In genomic region chr13:103918432-103918831, GRCm38 (mm10) we compare ENCODE assay signal across 7 mouse cellular contexts. TPM values are rescaled to one million over a fixed set of nuclear protein-coding genes. Genes with fewer than 3 reads are reported as not detected.
DNase-seq lines count a peak whose midpoint lies in the region; ATAC-seq and TF ChIP-seq lines count a peak whose summit lies in the region.

No protein-coding gene starts in this region.

- H3K9me3 ChIP-seq in lung, embryonic 15.5 days: no peaks in the 10 kb centered on the region
- H3K9me3 ChIP-seq in forebrain, embryonic 11.5 days (ENCODE audit: control insufficient read depth, low read length): no peaks in the 10 kb centered on the region
- no peaks in the 10 kb centered on the region for H3K9me3 ChIP-seq in limb, embryonic 14.5 days (ENCODE audit: control insufficient read depth, low read length)
- no peaks in the 10 kb centered on the region for H3K9me3 ChIP-seq in stomach, embryonic 16.5 days (replicated peaks; ENCODE audit: control insufficient read depth, low read length)

- peak overlapping the region; percentile 70 for H3K4me3 ChIP-seq in lung, embryonic 15.5 days
- no peak overlapping the region for H3K4me3 ChIP-seq in lung, adult 2 months (replicated peaks; ENCODE audit: extremely low read depth, low read depth, low read length)
- peak overlapping the region; percentile 88 for H3K4me3 ChIP-seq in forebrain, embryonic 11.5 days (ENCODE audit: low read depth, low read length)
- peak overlapping the region; percentile 95 for H3K4me3 ChIP-seq in limb, embryonic 14.5 days (replicated peaks; ENCODE audit: low read length)
- H3K4me3 ChIP-seq in stomach, embryonic 16.5 days (replicated peaks; ENCODE audit: low read length): peak overlapping the region; percentile 85

- H3K9ac ChIP-seq in lung, embryonic 15.5 days: peak overlapping the region; percentile 38
- peak overlapping the region; percentile 39 for H3K9ac ChIP-seq in forebrain, embryonic 11.5 days (ENCODE audit: low read length)
- H3K9ac ChIP-seq in limb, embryonic 14.5 days (ENCODE audit: low read depth, low read length, severe bottlenecking): peak overlapping the region; percentile 100
- no peak overlapping the region for H3K9ac ChIP-seq in stomach, embryonic 16.5 days (ENCODE audit: low read length)

- peaks cover 43% of the 10 kb centered on the region for H3K4me1 ChIP-seq in lung, embryonic 15.5 days
- H3K4me1 ChIP-seq in lung, adult 2 months (ENCODE audit: control insufficient read depth, insufficient read depth, low read length): peaks cover 21% of the 10 kb centered on the region
- H3K4me1 ChIP-seq in forebrain, embryonic 11.5 days (replicated peaks; ENCODE audit: control insufficient read depth, insufficient read depth, low read length): 0 out of 2 replicates have a peak, but pooled peaks cover 4% of the 10 kb centered on the region
- H3K4me1 ChIP-seq in limb, embryonic 14.5 days (ENCODE audit: control insufficient read depth, insufficient read depth, low read length): peaks cover 28% of the 10 kb centered on the region
- H3K4me1 ChIP-seq in stomach, embryonic 16.5 days (ENCODE audit: control insufficient read depth, insufficient read depth, low read length): peaks cover 28% of the 10 kb centered on the region

- no peak for ATAC-seq in lung, embryonic 15.5 days (ENCODE audit: borderline replicate concordance, extremely low read depth, low FRiP score, low TSS enrichment)
- no peak for ATAC-seq in forebrain, embryonic 11.5 days (replicated peaks; ENCODE audit: low FRiP score)
- ATAC-seq in limb, embryonic 14.5 days (ENCODE audit: low FRiP score, low read depth): no peak
- no peak for ATAC-seq in stomach, embryonic 16.5 days (ENCODE audit: insufficient read depth, low FRiP score)
- no peak for ATAC-seq in granulocyte monocyte progenitor cell, adult 5-6 weeks (replicated peaks; ENCODE audit: poor library complexity, severe bottlenecking)

- no peak for DNase-seq in lung, adult 2 months
- no peak for DNase-seq in forebrain, embryonic 11.5 days (ENCODE audit: low spot score)
- no peak for DNase-seq in limb, embryonic 14.5 days (ENCODE audit: low spot score)
- DNase-seq in embryo, embryonic 11 days: no peak

- no peak for TF ChIP-seq CTCF in lung, adult 2 months (IDR thresholded peaks at IDR 0.05; ENCODE audit: insufficient read depth, low read length)

- no peaks in the 10 kb centered on the region for H3K36me3 ChIP-seq in lung, embryonic 15.5 days
- no peaks in the 10 kb centered on the region for H3K36me3 ChIP-seq in forebrain, embryonic 11.5 days (ENCODE audit: control insufficient read depth, insufficient read depth, low read length)
- no peaks in the 10 kb centered on the region for H3K36me3 ChIP-seq in limb, embryonic 14.5 days (ENCODE audit: control insufficient read depth, insufficient read depth, low read length)
- no peaks in the 10 kb centered on the region for H3K36me3 ChIP-seq in stomach, embryonic 16.5 days (ENCODE audit: control insufficient read depth, insufficient read depth, low read length)

- H3K27ac ChIP-seq in lung, embryonic 15.5 days: no peak overlapping the region
- no peak overlapping the region for H3K27ac ChIP-seq in forebrain, embryonic 11.5 days (ENCODE audit: low read depth, low read length)
- H3K27ac ChIP-seq in limb, embryonic 14.5 days (replicated peaks; ENCODE audit: low read depth, low read length): peak overlapping the region; percentile 100; the same call in 1 of the 2 replicates
- H3K27ac ChIP-seq in stomach, embryonic 16.5 days (ENCODE audit: low read length): no peak overlapping the region

- no peaks in the 10 kb centered on the region for H3K27me3 ChIP-seq in lung, embryonic 15.5 days
- no peaks in the 10 kb centered on the region; the same call in 1 of the 2 replicates for H3K27me3 ChIP-seq in forebrain, embryonic 11.5 days (ENCODE audit: control insufficient read depth, insufficient read depth, low read length)
- H3K27me3 ChIP-seq in limb, embryonic 14.5 days (ENCODE audit: control insufficient read depth, insufficient read depth, low read length): no peaks in the 10 kb centered on the region
- no peaks in the 10 kb centered on the region for H3K27me3 ChIP-seq in stomach, embryonic 16.5 days (ENCODE audit: control insufficient read depth, insufficient read depth, low read length)

- TF ChIP-seq POLR2A in lung, adult 2 months (IDR thresholded peaks at IDR 0.05; ENCODE audit: borderline replicate concordance, extremely low read depth, low read depth, low read length): no peak
- TF ChIP-seq POLR2A in limb, embryonic 14.5 days (IDR thresholded peaks at IDR 0.05; ENCODE audit: borderline replicate concordance, extremely low read depth, insufficient read depth, insufficient read length): no peak

- 11% methylated on average over 3 of the region's 3 CpGs for WGBS in lung, embryonic 15.5 days
- WGBS in lung, adult 2 months: 3% methylated on average over 3 of the region's 3 CpGs
- 23% methylated on average over 3 of the region's 3 CpGs for WGBS in forebrain, embryonic 11.5 days
- WGBS in limb, embryonic 14.5 days: 12% methylated on average over 3 of the region's 3 CpGs
- WGBS in stomach, embryonic 16.5 days: 8% methylated on average over 3 of the region's 3 CpGs

- H3K4me2 ChIP-seq in lung, embryonic 15.5 days: peak overlapping the region; percentile 88
- peak overlapping the region; percentile 80 for H3K4me2 ChIP-seq in forebrain, embryonic 11.5 days (ENCODE audit: low read depth, low read length, severe bottlenecking)
- peak overlapping the region; percentile 77 for H3K4me2 ChIP-seq in limb, embryonic 14.5 days (replicated peaks; ENCODE audit: low read depth, low read length, severe bottlenecking)
- H3K4me2 ChIP-seq in stomach, embryonic 16.5 days (ENCODE audit: low read depth, low read length): peak overlapping the region; percentile 76

RNA-seq across cellular contexts. Expression of gene Erbin, which starts 1.9 kb away (rescaled TPM):
- 17.2 and 17.9 TPM in 2 replicates for polyA plus RNA-seq in lung, embryonic 15.5 days (2015; fragmentation: Nextera tagmentation; extraction: Ambion mirVana)
- polyA plus RNA-seq in lung, adult 2 months (2012; rRNA removed): 10.2 and 17.4 TPM in 2 replicates
- 26.1 and 27.0 TPM in 2 replicates for polyA plus RNA-seq in forebrain, embryonic 11.5 days (2014; fragmentation: Nextera tagmentation; extraction: Ambion mirVana)
- 36.6 and 39.7 TPM in 2 replicates for polyA plus RNA-seq in limb, embryonic 14.5 days (2012; rRNA removed)
- 40.2 and 43.0 TPM in 2 replicates for polyA plus RNA-seq in limb, embryonic 14.5 days (2014; fragmentation: Nextera tagmentation; extraction: Ambion mirVana)
- 16.3 and 18.3 TPM in 2 replicates for polyA plus RNA-seq in stomach, embryonic 16.5 days (2015; fragmentation: Nextera tagmentation; extraction: Ambion mirVana)
- total RNA-seq in granulocyte monocyte progenitor cell, adult 5-6 weeks (2014; fragmentation: Nextera tagmentation): 63.9 and 67.0 TPM in 2 replicates
- 83.1 and 89.0 TPM in 2 replicates for total RNA-seq in granulocyte monocyte progenitor cell, adult 5-6 weeks (2017)
